In the genomic region with DNA sequence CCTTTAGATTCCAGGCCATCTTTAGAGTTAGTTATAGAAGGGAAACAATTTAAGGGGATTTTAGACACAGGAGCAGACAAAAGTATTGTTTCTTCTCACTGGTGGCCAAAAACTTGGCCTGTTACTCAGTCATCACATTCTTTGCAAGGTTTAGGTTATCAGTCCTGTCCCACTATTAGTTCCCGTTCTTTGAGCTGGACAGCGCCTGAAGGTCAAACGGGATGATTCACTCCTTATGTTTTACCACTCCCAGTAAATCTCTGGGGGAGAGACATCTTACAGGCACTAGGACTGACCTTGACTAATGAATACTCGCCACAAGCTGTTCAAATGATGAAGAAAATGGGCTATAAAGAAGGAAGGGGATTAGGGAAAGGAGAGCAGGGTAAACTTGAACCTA, we compare ENCODE assay signal across 13 mouse cellular contexts. TPM values are rescaled to one million over a fixed set of nuclear protein-coding genes. Genes with fewer than 3 reads are reported as not detected.
"Had no signal": no experiment of that assay in that cellular context is flagged by ENCODE, and none has a peak within 500 bp of the region (broad histone marks: within the 10 kb centered on the region; RNA-seq: fewer than 3 reads in every experiment).

No protein-coding gene starts in this region.

RNA-seq across cellular contexts. Expression of gene Olfr748, which starts 15.2 kb away (rescaled TPM):
- total RNA-seq: neutrophil, adult 5-6 weeks had no signal
- polyA plus RNA-seq: neural tube, embryonic 14.5 days; neural tube, embryonic 15.5 days; small intestine, adult 2 months; spleen, adult 2 months; stomach, embryonic 14.5 days; stomach, embryonic 15.5 days; stomach, embryonic 16.5 days; stomach, postnatal 0 days; testis, adult 2 months; thymus, adult 2 months; thymus, postnatal 0 days; urinary bladder, adult 2 months had no signal

RNA-seq across cellular contexts. Expression of gene Olfr749, which starts 22.5 kb away (rescaled TPM):
- total RNA-seq: neutrophil, adult 5-6 weeks had no signal
- polyA plus RNA-seq: neural tube, embryonic 14.5 days; neural tube, embryonic 15.5 days; small intestine, adult 2 months; spleen, adult 2 months; stomach, embryonic 14.5 days; stomach, embryonic 15.5 days; stomach, embryonic 16.5 days; stomach, postnatal 0 days; testis, adult 2 months; thymus, adult 2 months; thymus, postnatal 0 days; urinary bladder, adult 2 months had no signal

RNA-seq across cellular contexts. Expression of gene Olfr747, which starts 29.4 kb away (rescaled TPM):
- total RNA-seq: neutrophil, adult 5-6 weeks had no signal
- polyA plus RNA-seq: neural tube, embryonic 14.5 days; neural tube, embryonic 15.5 days; small intestine, adult 2 months; spleen, adult 2 months; stomach, embryonic 14.5 days; stomach, embryonic 15.5 days; stomach, embryonic 16.5 days; stomach, postnatal 0 days; testis, adult 2 months; thymus, adult 2 months; thymus, postnatal 0 days; urinary bladder, adult 2 months had no signal
